Mouse (Mus musculus) skeletal muscle tissue, adult 2 months (tissue): Measurements from ENCODE around the gene P2rx3.

Experiments
- DNase-seq: peaks from one replicate; pipeline ENCODE4 v3.0.0-alpha.2; 2012; ENCODE audit warnings: low read depth, low spot score

Gene P2rx3

DNA sequence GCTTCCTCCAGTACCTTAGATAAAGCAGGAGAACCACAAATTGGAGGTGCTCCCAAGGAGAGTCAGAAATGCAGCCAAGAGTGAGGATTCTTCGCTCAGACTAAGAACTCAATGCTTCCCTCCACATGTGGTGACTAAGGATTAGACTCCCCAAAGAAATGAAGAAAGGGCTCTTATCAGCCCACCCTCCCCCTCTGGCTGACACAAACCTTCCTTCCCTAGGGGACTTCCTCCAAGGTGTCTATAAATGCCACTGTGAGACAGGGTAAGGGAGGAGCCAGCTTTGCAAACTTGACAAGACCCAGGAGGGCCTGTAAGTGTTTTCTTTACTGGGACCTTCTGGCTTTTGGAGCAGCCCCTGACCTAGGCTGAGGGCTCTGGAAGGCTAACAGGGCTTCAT lies 57.1 kb downstream of the P2rx3 start, which contains the start of gene Prg2:
Prg2 (plus strand) TSS at position 274 of the 400 bp plus-strand sequence.
- no peak for DNase-seq

DNA sequence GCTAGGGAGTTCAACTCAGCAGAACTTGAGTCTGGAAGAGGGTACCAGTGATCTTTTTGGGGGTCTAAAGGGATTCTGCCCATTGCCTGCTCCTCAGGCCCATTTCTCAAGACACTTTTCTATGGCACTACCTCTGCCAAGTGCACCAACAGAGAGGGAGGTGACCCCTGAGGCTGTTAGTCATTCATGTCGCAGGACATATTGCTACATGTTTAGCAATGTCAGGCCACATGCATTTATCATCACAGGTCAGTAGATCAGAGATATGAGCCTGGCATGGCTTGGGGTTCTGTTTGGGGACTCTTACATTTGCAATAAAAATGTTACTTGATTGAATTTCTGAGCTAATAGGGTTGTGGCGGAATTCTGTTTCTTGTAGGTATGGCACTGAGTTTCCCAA lies 61.7 kb downstream of the P2rx3 start:
- no peak for DNase-seq

DNA sequence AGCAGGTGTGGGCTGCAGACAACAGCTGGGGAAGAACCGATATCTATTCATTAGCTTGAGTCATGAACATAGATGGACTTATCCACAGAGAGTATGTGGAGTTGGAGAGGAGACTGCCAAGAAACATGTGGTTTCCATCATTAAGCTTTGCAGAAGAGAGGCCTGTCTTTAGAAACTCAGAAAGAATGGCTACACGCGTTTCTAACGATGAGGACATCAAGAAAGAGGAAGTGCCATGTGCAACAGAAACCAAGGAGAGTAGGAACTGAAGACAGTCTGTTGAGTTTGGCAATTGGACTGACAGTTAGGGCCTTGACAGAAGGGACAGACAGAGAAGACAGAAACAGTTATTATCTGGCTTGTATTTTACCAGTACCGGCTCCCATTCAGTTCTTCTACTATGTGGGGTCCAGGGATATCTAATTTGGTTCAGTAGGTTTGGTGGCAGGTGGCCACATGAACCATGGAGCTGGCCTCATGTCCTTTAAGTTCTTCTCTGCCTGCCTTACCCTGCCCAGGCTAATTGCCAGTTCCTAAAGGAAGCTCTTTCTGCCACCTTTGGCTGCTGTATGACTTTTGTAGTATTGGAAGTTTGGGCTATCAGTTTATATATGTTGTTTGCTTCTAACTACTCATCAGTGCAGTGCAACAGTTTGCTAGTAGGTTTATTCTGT lies 69.8 kb downstream of the P2rx3 start:
- DNase-seq: no peak

DNA sequence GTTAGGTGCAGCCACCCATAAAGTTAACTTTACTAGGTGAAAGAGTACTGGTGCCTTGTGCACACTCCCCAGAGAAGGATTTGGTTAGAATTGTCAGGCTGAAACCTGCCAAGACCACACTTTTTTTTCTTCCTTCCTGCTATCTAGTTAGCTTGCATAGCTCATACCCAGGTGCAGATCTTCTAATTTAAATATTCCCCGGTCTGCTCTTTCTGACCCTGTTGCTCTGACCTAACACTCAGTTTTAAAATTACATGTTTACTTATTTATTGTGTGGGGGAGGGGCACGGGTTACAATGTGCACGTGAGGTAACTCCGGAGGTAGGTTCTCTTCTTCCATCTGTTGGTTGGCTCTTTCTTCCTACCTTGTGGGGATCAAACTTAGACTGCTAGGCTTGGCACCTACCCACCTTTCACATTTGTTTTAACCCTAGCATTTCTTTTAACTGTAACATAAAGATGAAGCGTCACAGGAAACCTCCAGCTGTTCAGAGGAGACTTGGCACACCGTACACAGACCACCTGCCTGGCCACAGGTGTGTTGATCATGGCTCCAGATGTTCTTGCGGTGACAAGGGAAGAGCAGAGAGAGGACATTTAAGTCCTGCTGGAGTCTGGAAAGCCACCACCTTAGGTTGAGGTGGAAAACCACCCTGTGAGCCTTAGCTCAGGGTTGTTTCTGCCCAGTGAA lies 73.0 kb downstream of the P2rx3 start:
- no peak for DNase-seq

DNA sequence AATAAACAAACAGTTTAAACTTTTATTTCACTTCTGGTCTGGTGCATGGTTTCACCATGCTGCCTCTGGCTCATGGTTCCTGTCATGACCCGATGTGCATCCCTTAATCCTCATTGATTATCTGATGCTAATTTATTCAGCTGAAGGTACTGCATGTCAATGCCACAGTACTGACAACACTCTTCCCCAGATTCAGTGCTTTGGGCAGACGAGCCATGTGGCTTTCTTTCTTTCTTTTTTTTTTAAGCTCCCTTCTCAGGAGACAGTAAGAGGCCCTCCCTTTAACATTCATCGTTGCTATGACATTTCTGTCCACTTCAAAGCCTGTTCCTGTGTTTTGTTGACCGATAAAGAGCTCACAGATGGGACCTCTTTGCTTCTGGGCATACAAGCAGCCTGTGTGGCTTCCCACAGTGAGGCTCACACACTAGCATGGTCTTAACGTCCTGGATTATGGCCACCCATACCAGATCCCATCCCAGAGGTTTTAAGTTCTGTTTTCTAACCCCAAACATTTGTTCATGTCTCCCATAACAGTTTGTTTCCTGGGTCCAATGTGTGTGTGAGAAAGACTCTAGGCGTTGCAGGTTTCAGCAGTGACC lies 74.3 kb downstream of the P2rx3 start:
- DNase-seq: no peak

DNA sequence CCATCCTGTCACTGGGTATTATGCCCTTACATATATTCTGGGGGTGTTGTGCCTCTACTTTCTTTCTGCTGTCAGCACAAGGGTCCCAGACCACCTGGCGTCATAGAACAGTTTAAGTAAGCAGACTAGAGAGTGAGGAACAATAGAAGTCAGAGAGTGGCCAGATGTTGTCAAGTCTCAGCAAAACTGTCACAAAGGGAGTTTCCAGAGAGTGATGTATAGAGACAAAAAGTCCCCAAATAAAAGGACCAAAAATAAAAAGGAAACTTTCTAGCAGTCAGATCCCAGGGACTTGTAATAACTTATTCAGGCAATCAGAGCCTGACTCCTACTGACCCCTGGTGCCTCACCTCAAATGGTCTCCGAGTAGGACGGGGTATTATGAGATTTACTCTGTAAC lies 75.4 kb downstream of the P2rx3 start:
- DNase-seq: no peak

DNA sequence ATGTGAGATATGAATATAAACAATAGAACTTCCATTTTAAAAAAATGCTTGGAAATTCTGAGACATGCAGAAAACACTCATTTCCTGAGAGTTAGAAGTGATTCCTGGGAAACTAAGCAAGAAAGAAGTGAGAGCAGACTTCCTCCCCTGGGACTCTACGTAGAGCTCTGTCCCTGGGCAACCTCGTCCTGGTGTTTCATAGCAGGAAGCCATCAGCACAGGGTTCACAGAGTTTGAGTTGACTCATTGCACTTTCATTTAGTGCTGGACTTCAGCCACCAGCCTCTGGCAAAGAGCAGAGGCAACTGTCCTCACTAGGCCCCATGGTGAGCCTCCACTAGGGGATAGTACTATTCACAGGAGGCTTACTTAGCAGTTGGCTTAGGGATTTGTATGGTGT lies 76.0 kb downstream of the P2rx3 start:
- DNase-seq: peak; percentile 86

DNA sequence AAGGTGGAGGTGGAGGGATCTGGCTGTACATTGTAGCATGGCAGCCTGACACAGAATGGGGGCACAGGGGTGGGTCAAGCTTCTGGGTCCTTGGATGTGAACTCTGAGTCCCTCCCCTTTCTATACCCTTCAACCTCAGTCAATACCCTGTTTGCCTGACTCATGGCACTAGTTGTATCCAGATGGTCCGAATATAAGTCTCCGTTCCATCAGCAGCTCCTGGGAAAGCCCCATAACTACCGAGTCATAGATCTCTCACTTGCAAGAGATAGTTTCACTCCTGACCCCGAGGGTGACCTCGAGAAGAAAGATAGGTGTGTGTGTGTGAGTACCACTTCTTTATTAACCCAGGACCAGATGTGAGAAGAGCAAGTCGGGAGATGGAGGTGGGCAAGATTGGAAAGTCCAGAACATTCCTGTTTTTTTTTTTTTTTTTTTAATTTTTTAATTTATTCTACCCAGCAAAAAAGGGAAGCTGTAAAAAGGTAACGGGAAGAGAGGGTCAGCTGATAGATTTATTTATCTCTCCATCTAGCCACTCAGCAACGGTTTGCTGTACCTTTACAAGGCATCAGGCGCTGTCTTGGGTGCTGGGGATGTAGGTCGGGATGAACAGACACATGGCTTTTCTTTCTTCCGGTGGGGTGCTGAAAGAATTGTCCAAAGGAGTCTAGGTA lies 78.5 kb downstream of the P2rx3 start:
- no peak for DNase-seq

DNA sequence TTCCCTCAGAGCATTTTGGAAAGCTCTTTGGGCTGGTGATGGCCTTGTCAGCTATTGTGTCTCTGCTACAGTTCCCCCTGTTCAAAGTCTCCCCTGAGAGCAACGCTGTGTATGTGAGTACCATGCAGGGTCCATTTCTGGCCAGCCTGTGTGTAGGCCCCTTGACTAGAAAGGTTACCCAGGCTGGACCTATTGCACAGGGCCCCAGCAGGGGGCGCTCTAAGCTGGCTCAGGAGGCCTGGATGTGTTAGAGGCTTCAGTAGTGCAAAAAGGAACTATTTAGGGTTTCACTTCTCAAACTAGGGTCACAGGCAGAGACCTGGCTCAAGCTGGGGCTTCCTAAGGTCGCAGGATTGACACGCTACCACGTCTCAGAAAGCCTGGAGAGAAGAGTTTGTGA lies 81.0 kb downstream of the P2rx3 start:
- peak; percentile 41 for DNase-seq

DNA sequence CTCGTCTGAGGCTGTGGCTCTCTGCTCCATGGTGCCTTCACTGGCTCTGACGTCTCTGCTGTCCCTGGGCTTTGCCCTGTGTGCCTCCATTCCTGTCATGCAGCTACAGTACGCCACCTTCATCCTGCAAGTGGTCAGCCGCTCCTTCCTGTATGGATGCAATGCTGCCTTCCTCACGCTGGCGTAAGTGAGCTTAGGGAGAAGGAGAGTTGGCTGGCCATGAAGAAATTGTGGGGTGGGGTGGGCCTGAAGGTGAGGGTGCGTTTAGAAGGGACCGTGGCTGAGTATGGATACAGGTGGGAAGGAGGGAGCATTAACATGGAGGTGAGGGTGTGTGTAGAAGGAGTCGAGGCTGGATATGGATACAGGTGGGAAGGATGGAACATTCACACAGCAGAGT lies 81.8 kb downstream of the P2rx3 start:
- DNase-seq: no peak

DNA sequence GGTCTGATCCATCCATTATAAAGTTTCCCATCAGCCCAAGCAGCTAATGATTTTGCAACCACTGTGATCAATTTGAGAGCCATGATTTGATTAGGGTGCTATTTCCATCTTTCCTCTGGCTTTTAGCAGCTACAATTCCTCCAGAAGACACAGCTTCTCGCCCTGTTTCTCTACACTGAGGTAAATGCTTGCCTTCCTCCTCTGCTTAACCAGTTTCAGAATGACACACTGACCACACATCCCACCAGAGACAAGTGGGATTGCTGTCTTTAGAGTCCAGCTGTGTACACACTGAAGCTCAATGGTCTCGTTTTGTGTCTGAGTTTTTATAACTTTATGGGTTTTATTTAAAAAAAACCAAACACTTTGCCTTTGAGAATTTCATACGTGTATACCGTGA lies 84.6 kb downstream of the P2rx3 start:
- DNase-seq: no peak

DNA sequence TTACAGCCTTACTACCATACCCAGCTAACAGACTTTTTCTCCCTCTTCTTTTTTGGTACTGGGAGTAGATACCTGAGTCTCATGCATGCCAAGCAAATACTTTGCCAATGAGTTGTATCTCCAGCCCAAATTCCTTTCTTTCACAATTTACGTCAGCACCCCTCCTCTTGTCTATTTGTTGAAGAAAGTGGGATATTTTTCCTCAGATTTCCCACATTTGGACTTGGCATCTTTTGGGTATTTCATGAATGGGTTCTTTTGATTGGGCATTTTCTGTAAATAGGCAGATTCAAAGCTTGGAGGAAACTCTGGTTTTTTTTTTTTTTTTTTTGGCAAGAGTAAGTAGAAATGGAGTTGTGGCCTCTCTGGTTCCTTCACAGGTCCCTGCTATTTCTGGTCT lies 85.0 kb downstream of the P2rx3 start:
- no peak for DNase-seq

DNA sequence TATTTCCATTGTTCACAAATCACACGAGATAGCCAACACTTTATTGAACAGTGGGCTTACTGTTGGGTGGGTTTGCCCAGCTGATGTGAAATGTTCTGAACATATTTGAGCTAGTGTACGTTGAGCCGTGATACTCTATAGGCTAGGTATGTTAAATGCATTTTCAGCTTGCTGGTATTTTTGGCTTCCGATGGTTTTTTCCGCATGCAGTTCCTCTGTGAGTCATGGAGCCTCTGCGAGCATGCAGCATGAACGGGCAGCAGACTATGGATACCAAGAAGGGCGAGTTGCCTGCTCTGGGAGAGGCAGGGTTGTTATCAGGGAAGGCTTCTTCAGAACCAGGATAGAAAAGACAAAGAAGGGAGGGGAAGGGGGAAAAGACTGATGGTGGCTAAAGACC lies 86.2 kb downstream of the P2rx3 start:
- no peak for DNase-seq

DNA sequence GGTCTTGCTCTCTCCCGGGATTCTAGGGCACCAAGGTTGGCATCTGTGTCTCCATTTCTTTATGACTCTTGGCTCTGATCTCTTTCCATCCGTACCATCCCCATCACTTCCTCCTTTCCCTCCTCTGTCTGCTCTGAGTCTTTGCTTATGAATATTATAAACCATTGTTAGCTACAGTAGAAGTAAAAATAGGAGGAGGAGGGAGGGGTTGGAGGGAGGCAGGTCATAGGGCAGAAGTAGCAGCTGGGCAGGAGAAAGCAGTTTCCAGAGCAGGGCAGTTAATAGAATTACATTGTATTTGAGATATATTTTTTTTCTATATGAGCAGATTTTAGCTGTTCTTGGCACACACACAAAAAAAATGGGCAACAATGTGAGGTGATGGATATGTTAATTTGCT lies 88.5 kb downstream of the P2rx3 start:
- DNase-seq: no peak
